Mouse (Mus musculus) kidney, postnatal 4 days (tissue): ENCODE data around the gene Olfr63.
"Not testable (repeated sequence)": the region's sequence is repeated elsewhere in the genome, so short reads cannot be mapped to it uniquely, and the experiment has no call there.

ENCODE experiments used
- DNase-seq, 2 experiments: peaks; one replicate each; pipeline ENCODE4 v3.0.0; 2021; ENCODE audit warnings: mixed read lengths in 2 of 2

Olfr63 gene

DNA sequence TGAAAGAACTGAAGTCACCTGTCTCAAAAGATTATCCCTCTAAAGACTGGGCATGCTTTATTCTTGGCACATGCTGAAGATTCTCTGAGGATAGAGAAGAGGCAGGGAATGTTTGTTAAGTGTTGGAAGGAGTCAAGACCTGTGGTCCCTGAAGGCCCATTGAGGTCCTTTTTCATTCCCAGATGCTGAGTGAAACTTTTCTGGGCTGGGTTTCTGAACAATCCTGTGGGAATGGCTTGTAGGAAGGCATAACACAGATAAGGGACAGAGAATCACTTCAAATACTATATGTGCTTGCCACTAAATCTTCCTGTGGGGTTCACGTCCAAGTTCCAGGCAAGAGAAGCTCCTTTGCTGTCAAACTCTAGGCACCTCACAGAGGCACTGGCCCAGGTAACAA is at the start of gene Olfr63:
TSS of gene Olfr63 (plus strand) at position 301 of the 400 bp plus-strand sequence.
- no peak for DNase-seq

DNA sequence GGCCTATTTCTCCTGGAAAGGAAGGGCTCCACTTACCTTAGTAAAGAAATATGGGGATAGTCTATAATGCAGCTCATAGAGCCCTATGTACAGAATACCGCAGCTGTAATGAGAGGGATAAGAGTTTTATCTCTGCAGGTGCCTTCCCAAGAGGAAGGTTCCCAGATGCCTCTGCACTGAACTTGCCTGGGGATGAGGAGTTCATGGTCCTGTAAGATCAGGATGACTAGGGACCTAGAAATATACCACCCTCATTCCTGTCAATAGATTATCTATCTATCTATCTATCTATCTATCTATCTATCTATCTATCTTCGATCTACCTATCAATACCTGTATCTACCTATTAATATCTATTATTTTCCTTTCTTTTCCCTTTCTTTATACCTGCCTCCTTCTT is 42.9 kb upstream of the Olfr63 start, which contains the start of gene Olfr1564:
TSS of gene Olfr1564 (minus strand) at position 101 of the 400 bp plus-strand sequence.
- DNase-seq = no peak

DNA sequence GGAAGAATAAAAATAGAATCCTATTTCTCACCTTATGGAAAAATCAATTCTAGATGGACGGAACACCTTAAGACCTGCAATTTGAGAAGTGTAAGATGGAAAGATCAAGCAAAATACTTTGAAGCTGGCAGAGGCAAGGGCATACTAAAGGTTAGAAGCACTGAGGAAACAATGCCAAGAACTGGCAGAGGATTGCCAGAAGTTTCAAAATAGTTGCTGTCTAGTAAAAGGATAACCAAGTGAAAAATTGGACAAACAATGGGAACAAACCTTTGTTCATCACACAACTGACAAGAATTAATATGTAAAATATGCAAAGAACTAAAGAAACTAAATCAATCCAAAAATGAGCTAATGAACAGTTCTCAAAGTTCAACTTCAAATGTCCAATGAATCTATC is 27.8 kb upstream of the Olfr63 start:
- not testable (repeated sequence) for DNase-seq

DNA sequence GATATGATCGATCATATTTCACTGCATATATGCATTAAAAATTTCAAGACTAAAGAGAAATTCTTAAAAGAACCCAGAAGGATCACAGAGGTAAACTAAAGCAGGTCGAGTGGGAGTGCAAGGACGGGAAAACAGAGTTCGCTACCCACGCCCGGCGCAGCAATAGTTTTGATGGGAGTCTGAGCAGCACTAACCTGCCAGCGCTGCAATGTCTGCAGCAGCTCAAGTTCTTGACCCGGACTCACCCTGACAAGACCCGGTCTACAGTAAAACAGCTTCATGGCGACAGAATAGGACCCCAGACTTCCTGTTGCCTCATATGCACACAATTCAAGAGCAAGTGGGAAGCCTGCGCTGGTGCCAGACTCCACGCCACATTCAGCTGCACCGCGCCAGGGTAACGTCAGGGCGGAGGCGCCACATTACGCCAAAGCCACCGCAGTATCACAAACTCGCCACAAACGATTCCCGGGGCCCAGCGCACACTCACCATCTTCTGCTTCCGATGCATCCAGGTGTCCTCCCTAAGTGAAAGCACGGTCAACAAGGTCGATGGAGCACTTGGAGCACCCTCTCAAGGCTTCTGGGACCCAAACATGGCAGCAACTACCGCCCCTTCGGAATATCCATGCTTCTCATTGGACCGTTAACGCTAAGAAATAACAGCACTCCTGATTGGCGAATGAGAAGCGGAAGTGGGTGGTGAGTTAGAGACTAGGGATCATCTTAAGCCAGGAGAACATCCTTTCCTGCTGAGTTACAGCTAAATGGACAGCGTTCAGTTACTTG is 9.8 kb upstream of the Olfr63 start, which contains the start of gene Zfp955a:
TSS of gene Zfp955a (minus strand) at position 616 of the 789 bp plus-strand sequence.
- not testable (repeated sequence) for DNase-seq

DNA sequence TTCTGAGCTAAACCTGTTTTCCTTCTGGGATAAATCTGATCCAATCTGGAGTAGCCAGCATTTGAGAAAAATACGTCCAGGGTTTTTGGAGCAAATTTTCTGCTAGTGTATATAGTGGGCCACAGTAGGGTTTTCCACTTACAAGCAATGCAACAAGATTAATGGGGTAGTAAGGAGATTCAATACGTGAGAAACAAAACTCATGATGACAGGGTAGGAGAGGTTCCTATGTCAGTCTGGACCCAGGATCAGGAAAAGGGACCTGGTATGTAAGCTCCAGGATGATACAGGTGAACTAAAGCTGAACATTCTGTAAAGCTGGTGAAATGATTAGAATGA is 9.2 kb upstream of the Olfr63 start:
- DNase-seq = not testable (repeated sequence)

DNA sequence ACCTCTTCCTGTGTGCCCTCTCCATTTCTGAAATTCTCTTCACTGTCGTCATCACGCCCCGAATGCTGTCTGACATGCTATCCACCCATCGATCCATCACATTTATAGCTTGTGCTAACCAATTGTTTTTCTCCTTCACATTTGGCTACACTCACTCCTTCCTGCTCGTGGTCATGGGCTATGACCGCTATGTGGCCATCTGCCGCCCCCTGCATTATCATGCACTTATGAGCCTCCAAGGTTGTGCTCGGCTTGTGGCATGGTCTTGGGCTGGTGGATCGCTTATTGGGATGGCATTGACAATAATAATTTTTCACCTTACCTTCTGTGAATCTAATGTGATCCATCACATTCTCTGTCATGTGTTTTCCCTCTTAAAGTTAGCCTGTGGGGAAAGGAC is 4.4 kb downstream of the Olfr63 start:
- no peak for DNase-seq

DNA sequence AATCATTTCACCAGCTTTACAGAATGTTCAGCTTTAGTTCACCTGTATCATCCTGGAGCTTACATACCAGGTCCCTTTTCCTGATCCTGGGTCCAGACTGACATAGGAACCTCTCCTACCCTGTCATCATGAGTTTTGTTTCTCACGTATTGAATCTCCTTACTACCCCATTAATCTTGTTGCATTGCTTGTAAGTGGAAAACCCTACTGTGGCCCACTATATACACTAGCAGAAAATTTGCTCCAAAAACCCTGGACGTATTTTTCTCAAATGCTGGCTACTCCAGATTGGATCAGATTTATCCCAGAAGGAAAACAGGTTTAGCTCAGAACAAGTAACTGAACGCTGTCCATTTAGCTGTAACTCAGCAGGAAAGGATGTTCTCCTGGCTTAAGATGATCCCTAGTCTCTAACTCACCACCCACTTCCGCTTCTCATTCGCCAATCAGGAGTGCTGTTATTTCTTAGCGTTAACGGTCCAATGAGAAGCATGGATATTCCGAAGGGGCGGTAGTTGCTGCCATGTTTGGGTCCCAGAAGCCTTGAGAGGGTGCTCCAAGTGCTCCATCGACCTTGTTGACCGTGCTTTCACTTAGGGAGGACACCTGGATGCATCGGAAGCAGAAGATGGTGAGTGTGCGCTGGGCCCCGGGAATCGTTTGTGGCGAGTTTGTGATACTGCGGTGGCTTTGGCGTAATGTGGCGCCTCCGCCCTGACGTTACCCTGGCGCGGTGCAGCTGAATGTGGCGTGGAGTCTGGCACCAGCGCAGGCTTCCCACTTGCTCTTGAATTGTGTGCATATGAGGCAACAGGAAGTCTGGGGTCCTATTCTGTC is 24.8 kb downstream of the Olfr63 start, which contains the start of gene Zfp955b:
TSS of gene Zfp955b (plus strand) at position 506 of the 837 bp plus-strand sequence.
- not testable (repeated sequence) for DNase-seq

DNA sequence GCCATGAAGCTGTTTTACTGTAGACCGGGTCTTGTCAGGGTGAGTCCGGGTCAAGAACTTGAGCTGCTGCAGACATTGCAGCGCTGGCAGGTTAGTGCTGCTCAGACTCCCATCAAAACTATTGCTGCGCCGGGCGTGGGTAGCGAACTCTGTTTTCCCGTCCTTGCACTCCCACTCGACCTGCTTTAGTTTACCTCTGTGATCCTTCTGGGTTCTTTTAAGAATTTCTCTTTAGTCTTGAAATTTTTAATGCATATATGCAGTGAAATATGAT is 25.3 kb downstream of the Olfr63 start:
- not testable (repeated sequence) for DNase-seq
